Mouse (Mus musculus) layer of hippocampus, postnatal 14 days (tissue): Measurements from ENCODE around the gene Lrrc29. TPM values are rescaled to one million over a fixed set of nuclear protein-coding genes. Genes with fewer than 3 reads are reported as not detected.

Experiments used
- DNase-seq, 2 experiments: peaks; one replicate each; pipeline ENCODE4 v3.0.0; 2021 to 2022; ENCODE audit warnings: low spot score in 2 of 2, mixed read lengths in 1 of 2
- total RNA-seq, 2 experiments: library from RNA; stranded (reverse); gene quantifications; 2 replicates each; pipeline ENCODE4 v1.2.3; 2021

Lrrc29 gene
- total RNA-seq, 2 experiments from 2014 or later = 5.0 to 8.3 TPM

- DNase-seq = no peak
Measured at GRCm38 (mm10) chr8:105345061-105345975, 19.2 kb upstream of the Lrrc29 start.

- no peak for DNase-seq
Measured at GRCm38 (mm10) chr8:105343791-105344574, 17.9 kb upstream of the Lrrc29 start.

GRCm38 (mm10) chr8:105342768-105343167, 16.7 kb upstream of the Lrrc29 start:
- no peak for DNase-seq

- no peak for DNase-seq
Measured at GRCm38 (mm10) chr8:105341399-105341798, 15.3 kb upstream of the Lrrc29 start.

GRCm38 (mm10) chr8:105339886-105340635, 14.0 kb upstream of the Lrrc29 start:
- DNase-seq = no peak

GRCm38 (mm10) chr8:105338992-105339391, 12.9 kb upstream of the Lrrc29 start:
- DNase-seq = no peak

GRCm38 (mm10) chr8:105336373-105337130, 10.5 kb upstream of the Lrrc29 start:
- no peak for DNase-seq

- no peak for DNase-seq
Measured at GRCm38 (mm10) chr8:105332523-105332922, 6.4 kb upstream of the Lrrc29 start.

- no peak for DNase-seq
Measured at GRCm38 (mm10) chr8:105331931-105332330, 5.9 kb upstream of the Lrrc29 start.

GRCm38 (mm10) chr8:105331469-105331868, 5.4 kb upstream of the Lrrc29 start:
- DNase-seq = no peak

- DNase-seq = no peak
Measured at GRCm38 (mm10) chr8:105330325-105330724, 4.2 kb upstream of the Lrrc29 start.

- no peak for DNase-seq
Measured at GRCm38 (mm10) chr8:105326968-105327367, 890 bp upstream of the Lrrc29 start.

- no peak for DNase-seq
Measured at GRCm38 (mm10) chr8:105325641-105326093, 411 bp downstream of the Lrrc29 start.

- DNase-seq = no peak
Measured at GRCm38 (mm10) chr8:105323183-105323582, 2.9 kb downstream of the Lrrc29 start.

- DNase-seq = no peak
Measured at GRCm38 (mm10) chr8:105318662-105319190, 7.4 kb downstream of the Lrrc29 start.

GRCm38 (mm10) chr8:105317941-105318340, 8.1 kb downstream of the Lrrc29 start:
- DNase-seq = no peak

GRCm38 (mm10) chr8:105315073-105315769, 10.9 kb downstream of the Lrrc29 start:
- no peak for DNase-seq

- DNase-seq = no peak
Measured at GRCm38 (mm10) chr8:105313622-105314402, 12.3 kb downstream of the Lrrc29 start.
